Mouse (Mus musculus): ENCODE results near the gene Usp37. TPM values are rescaled to one million over a fixed set of nuclear protein-coding genes. Genes with fewer than 3 reads are reported as not detected.
A peak's percentile ranks its signal among the peaks of the same experiment; 100 is the strongest.

Gene Usp37
- polyA plus RNA-seq, 1 experiment from 2014 or later = 28.3 TPM

DNA sequence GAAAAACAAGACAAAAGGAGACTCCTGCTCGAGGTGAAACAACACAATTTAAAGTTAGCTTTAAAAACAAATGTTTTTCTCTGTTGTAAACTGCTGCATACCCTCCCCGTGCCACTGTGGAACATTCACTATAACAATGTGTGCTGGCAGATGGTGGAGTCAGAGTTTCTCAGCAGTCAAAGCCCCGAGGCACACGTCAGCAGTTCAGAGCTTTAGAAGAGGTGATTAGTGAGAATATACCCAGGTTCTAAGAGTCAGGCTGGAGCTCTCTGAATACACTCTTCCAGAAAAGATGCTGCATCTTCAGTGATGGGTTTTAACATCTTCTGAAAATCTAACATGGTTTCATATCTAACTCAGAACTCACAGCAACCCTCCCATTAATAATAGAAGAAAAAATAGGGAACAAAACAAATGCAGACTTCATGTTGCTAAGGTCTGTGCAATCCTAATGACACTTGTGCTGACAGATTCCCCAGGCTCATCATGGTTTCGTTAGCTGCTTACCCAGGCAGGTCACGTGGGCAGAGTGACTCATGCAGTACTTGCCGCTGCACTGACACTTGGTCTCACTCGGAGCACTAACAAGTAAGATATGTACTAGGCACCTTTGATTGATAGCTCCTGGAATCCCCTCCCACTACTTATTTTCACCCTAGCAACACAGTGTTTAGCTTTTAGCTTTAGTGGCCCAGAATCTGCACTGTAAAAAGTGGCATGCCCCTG, 106.2 kb downstream of the Usp37 start:
- H3K27ac ChIP-seq = no peak overlapping the region
- DNase-seq (ENCODE audit: low spot score) = peak; percentile 87

DNA sequence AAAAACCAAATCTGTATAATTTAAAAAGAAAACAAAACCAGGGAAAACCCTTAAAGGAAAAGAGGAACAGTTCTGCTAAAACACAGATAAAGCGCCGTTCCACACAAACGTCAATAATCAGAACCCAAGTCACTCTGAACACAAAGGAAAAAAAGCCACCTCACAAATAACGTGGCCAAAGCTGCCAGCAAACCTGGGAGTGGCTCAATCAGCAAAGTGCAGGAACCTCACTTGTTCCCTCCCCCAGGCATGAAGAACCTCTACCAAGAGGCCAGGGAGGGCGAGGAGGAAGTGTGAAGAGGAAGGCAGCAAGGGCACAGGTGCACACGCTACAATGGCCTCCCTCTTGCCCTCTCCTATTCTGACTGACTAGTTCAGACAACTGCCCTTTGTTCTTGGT, 108.5 kb downstream of the Usp37 start:
- WGBS = 89% methylated on average over 6 of the region's 6 CpGs
- Histone ChIP-seq H3K27me3 (ENCODE audit: insufficient read depth, poor library complexity, severe bottlenecking) (no peaks in the 10 kb centered on the region), H3K4me3 (no peak overlapping the region), H3K9me3 (no peaks in the 10 kb centered on the region), H3K4me1 (peaks cover 6% of the 10 kb centered on the region), H3K36me3 (peaks cover 55% of the 10 kb centered on the region), H3K27ac (no peak overlapping the region)
- DNase-seq (ENCODE audit: low spot score) = no peak

More for the DNA sequence above, 106.2 kb downstream of the Usp37 start:
- no peak overlapping the region for H3K4me3 ChIP-seq
- H3K27me3 ChIP-seq (ENCODE audit: insufficient read depth, poor library complexity, severe bottlenecking) = no peaks in the 10 kb centered on the region
- 64% methylated on average over 8 of the region's 8 CpGs for WGBS
- peaks cover 75% of the 10 kb centered on the region for H3K36me3 ChIP-seq
- no peaks in the 10 kb centered on the region for H3K9me3 ChIP-seq
- H3K4me1 ChIP-seq = peaks cover 6% of the 10 kb centered on the region

DNA sequence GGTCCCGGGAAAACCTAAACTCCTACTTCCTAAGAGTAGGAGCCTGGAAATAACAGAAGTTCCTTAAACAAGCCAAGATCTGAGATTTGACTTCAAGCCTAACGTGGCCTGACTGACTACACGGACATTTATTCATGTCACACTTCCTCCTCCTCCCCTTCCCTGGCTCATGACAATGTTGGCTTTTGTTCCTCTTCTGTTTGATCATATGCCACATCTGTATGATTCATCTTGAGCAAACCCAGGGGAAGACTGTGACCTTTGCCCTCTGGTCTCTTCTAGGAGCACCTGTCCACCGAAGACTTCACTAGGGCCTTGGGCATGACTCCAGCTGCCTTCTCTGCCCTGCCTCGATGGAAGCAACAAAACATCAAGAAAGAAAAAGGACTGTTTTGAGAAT, 109.5 kb downstream of the Usp37 start:
- WGBS = 78% methylated on average over 5 of the region's 5 CpGs
- H3K36me3 ChIP-seq = peaks cover 47% of the 10 kb centered on the region
- no peak for DNase-seq (ENCODE audit: low spot score)
- no peaks in the 10 kb centered on the region for H3K9me3 ChIP-seq
- H3K27me3 ChIP-seq (ENCODE audit: insufficient read depth, poor library complexity, severe bottlenecking) = no peaks in the 10 kb centered on the region
- no peak overlapping the region for H3K4me3 ChIP-seq
- H3K27ac ChIP-seq = no peak overlapping the region
- H3K4me1 ChIP-seq = peaks cover 6% of the 10 kb centered on the region

DNA sequence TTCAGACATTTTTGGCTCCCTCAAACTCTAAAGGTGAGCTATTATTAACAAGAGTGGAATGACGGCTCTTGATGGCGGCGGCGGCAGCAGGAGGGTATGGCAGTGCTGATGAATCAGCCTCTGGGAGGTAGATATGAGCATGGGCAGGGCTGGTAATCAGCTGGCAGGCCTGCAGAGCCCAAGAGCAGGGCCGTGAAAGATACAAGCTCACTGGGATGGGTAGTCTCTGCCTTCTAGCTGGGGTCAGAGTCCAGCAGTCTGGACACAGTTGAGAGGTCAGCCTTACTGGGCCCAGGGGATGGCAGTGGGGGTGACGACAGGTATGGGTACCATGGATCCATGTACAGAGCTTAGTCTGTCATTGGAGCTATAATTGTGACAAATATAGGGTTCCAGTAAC, 110.9 kb downstream of the Usp37 start:
- peaks cover 34% of the 10 kb centered on the region for H3K36me3 ChIP-seq
- H3K27ac ChIP-seq = no peak overlapping the region
- 73% methylated on average over 6 of the region's 6 CpGs for WGBS
- peaks cover 3% of the 10 kb centered on the region for H3K4me1 ChIP-seq
- DNase-seq (ENCODE audit: low spot score) = no peak
- no peaks in the 10 kb centered on the region for H3K27me3 ChIP-seq (ENCODE audit: insufficient read depth, poor library complexity, severe bottlenecking)
- H3K4me3 ChIP-seq = no peak overlapping the region
- no peaks in the 10 kb centered on the region for H3K9me3 ChIP-seq

DNA sequence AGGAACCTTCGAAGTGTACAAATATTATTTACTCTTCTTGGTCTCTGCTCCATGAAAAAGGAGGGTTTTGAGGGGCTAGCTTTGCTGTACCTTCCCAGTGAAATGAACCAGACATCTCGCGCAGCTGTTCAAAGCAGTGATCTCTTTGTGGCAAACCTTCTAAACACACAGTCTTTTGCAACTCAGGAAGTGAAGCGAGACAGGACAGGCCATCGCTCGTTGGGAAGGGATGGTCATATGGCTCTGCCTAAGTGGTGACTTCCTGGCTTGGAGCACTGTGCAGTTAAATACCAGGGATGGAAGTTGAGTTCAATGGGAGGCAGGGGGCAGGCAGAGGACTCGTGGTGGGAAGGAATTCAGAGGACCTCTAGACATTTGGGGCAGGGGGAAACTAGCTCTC, 118.2 kb downstream of the Usp37 start:
- Histone ChIP-seq H3K27me3 (ENCODE audit: insufficient read depth, poor library complexity, severe bottlenecking) (no peaks in the 10 kb centered on the region), H3K9me3 (no peaks in the 10 kb centered on the region), H3K36me3 (no peaks in the 10 kb centered on the region), H3K27ac (no peak overlapping the region; the same call in 1 of the 2 replicates), H3K4me1 (peaks cover 29% of the 10 kb centered on the region), H3K4me3 (no peak overlapping the region)
- DNase-seq (ENCODE audit: low spot score) = no peak
- 70% methylated on average over 7 of the region's 7 CpGs for WGBS

DNA sequence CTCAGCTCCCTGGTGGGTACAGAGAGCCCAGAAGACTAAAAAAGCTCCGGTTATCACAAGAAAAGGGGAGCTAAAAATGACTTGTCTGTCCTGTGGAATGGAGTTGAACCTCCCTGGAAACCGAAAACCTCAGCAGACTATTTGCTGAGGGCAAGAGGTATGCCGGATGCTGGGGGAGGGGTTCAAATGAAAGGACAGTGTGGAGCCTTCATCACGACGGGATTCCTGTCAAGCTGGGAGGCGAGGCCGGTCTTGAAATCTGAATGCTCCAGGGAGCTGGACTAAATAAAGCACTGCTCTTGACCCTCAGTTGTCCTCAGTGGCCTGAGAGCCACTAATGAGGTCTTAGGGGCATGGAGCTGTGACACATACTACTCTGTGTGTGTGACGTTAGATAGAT, 120.9 kb downstream of the Usp37 start:
- peak overlapping the region; percentile 3; the same call in 1 of the 2 replicates for H3K4me3 ChIP-seq
- peaks cover 43% of the 10 kb centered on the region for H3K4me1 ChIP-seq
- peak overlapping the region; percentile 42; the same call in 1 of the 2 replicates for H3K27ac ChIP-seq
- DNase-seq (ENCODE audit: low spot score) = no peak
- 18% methylated on average over 8 of the region's 8 CpGs for WGBS
- H3K9me3 ChIP-seq = no peaks in the 10 kb centered on the region
- H3K36me3 ChIP-seq = no peaks in the 10 kb centered on the region
- no peaks in the 10 kb centered on the region; the same call in 1 of the 2 replicates for H3K27me3 ChIP-seq (ENCODE audit: insufficient read depth, poor library complexity, severe bottlenecking)

DNA sequence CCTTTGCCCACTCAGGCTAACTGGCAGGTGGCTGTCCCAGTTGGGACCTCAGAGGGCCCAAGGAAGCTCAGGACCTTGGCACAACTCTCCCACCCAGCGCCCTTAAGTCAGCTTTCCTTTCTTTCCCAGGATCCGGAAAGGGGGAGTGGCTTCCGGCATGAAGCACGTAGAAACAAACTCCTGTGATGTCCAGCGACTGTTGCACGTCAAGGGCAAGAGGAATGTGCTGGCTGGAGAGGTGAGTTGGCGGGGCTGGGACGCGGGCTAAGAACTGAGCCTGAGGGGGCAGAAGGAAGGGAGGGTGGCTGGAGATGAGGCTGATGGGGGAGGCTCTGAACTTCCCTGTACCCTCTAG, 124.7 kb downstream of the Usp37 start:
- no peak for DNase-seq (ENCODE audit: low spot score)
- H3K4me3 ChIP-seq = no peak overlapping the region
- H3K27me3 ChIP-seq (ENCODE audit: insufficient read depth, poor library complexity, severe bottlenecking) = no peaks in the 10 kb centered on the region; the same call in 1 of the 2 replicates
- H3K27ac ChIP-seq = no peak overlapping the region
- no peaks in the 10 kb centered on the region for H3K9me3 ChIP-seq
- H3K4me1 ChIP-seq = peaks cover 38% of the 10 kb centered on the region
- no peaks in the 10 kb centered on the region for H3K36me3 ChIP-seq
- WGBS = 55% methylated on average over 9 of the region's 9 CpGs

DNA sequence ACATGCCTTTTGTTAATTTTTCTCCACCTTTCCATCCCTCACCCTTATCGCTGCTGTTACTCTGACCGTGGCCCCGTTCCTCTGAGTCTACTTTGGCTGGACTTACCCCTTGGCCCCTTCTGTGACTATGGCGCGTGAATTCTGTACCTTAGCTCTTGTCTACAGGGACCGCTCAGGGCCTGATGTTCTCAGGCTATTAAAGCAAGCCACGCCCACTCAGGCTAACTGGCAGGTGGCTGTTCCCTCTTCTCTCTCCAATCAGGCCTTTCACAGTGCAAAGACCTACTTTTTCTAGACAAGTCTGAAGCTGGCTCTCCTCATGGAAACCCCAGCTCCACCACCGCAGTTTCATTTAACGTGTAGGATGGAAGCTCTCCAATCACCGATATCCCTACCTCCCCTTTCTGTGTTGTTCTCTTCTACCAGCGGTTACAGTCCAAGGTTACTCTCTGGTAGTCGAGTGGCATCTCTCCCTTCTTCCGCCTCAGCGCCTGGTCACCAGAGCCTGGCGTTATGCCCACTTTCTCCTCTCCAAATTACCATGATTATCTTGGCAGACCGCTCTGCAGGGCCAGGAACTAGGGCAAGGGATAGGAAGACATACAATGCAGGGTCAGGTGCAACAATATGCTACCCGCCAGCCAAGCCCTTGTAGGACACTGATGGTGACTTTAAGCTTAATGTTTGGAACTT, 125.2 kb downstream of the Usp37 start:
- H3K4me3 ChIP-seq = no peak overlapping the region
- no peaks in the 10 kb centered on the region for H3K9me3 ChIP-seq
- peaks cover 38% of the 10 kb centered on the region for H3K4me1 ChIP-seq
- 76% methylated on average over 17 of the region's 17 CpGs for WGBS
- no peak overlapping the region for H3K27ac ChIP-seq
- H3K27me3 ChIP-seq (ENCODE audit: insufficient read depth, poor library complexity, severe bottlenecking) = no peaks in the 10 kb centered on the region; the same call in 1 of the 2 replicates
- no peak for DNase-seq (ENCODE audit: low spot score)
- H3K36me3 ChIP-seq = no peaks in the 10 kb centered on the region

DNA sequence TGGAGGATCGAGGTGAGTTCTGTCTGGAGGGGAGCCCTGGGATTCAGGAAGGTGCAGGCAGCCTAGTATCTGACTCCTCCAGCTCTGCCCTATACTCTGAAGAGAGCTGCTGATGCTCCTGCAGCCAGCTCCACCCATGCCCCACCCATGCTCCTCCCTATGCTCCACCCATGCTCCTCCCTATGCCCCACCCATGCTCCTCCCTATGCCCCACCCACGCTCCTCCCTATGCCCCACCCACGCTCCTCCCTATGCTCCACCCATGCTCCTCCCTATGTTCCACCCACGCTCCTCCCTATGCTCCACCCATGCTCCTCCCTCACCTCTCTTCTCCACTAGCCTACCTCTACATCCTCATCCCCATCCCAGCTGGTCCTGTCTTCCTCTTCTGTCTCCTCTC, 128.9 kb downstream of the Usp37 start:
- Histone ChIP-seq H3K27me3 (ENCODE audit: insufficient read depth, poor library complexity, severe bottlenecking) (no peaks in the 10 kb centered on the region; the same call in 1 of the 2 replicates), H3K4me3 (no peak overlapping the region), H3K9me3 (no peaks in the 10 kb centered on the region), H3K27ac (no peak overlapping the region), H3K4me1 (peaks cover 23% of the 10 kb centered on the region), H3K36me3 (no peaks in the 10 kb centered on the region)
- 42% methylated on average over 4 of the region's 4 CpGs for WGBS
- DNase-seq (ENCODE audit: low spot score) = peak; percentile 87

DNA sequence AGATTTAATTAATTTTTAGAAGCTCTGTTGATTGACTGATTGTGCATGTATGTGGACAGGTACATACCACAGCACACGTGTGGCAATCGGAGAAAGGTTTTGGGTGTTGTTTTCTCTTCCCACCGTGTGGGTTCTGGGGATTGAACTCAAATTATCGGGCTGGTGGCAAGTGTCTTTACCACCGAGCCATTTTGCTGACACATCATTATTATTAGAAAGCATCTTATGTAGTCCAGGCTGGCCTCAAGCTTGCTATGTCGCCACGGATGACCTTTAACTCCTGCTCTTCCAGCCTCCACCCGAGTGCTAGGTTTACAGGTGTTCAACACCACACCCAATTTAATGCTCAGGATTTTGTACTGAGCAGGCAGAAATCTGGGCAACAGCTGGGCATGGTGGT, 131.4 kb downstream of the Usp37 start:
- Histone ChIP-seq H3K9me3 (no peaks in the 10 kb centered on the region), H3K4me1 (peaks cover 19% of the 10 kb centered on the region), H3K27ac (no peak overlapping the region), H3K36me3 (no peaks in the 10 kb centered on the region), H3K27me3 (ENCODE audit: insufficient read depth, poor library complexity, severe bottlenecking) (no peaks in the 10 kb centered on the region), H3K4me3 (no peak overlapping the region)
- no peak for DNase-seq (ENCODE audit: low spot score)
- 79% methylated on average over 8 of the region's 8 CpGs for WGBS

DNA sequence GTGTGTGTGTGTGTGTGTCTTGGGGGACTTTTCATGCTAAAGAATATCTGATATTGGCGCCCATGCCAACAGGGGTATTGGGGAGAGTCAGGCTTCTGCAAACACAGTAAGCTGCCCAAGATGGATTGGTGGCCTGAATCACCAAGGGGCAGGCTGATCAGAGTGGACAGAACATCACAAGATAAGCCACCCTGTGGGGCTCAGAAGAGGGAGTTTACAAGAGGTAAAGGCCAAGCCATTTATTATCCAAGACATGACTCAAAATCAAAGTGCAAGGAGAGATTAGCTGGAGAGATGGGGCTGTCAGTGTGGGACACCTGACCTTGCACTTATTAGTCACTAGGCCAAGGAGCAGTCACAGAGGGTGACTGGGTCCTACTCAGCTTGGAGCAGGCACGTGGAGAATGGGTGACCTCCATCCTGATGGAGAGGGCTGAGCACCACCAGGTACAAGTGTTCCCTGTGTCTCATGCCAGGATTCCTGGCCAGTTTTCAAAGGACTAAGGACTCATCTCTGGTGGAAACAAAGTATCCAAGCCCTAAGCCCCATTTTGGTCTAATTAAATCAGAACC, 132.2 kb downstream of the Usp37 start:
- 63% methylated on average over 2 of the region's 2 CpGs for WGBS
- Histone ChIP-seq H3K4me1 (peaks cover 19% of the 10 kb centered on the region), H3K9me3 (no peaks in the 10 kb centered on the region), H3K36me3 (no peaks in the 10 kb centered on the region), H3K4me3 (no peak overlapping the region), H3K27ac (no peak overlapping the region), H3K27me3 (ENCODE audit: insufficient read depth, poor library complexity, severe bottlenecking) (no peaks in the 10 kb centered on the region)
- no peak for DNase-seq (ENCODE audit: low spot score)

DNA sequence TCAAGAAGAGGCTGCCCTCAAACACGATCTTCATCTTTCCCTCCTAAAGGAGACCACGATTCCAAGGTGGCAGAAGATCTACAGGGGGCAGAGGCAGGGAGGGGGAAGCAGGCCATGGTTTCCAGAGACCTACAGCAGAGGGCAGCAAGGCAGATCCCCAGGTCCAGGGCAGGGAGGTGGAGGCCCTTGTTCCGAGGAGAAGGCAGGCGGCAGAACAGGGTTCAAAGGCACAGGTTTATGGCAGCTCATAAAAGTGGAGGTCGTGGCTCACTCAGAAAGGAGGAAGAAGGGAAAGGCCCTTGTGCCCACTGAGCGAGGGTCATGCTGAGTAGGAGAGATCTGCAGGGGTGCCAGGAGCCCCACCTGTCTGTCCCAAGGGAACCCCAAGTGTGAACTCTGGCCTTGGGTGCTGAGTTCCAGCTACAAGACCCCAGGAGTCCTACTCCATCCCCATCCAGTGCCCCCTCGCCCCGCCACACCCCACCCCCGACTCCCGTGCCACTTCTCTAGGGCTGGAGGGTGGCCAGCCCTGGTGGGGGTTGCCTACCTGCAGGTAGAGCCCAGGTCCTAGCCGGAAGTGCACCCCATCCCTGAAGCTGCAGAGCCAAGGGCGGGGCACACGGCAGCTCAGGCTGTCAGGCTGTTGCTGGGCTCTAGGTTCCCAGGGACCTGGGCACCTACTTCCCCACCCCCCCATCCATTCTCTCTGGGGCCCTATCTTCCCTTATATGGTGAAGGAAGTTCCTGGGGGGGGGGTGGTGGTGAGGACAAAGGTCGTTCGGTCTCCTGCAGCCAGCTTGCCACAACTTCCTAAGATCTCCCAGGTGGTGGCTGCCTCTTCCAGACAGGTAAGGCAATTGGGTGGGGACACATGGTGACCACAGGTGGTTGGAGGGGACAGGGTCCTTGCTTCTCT, 135.2 kb downstream of the Usp37 start, which contains the start of gene Vil1:
Gene Vil1 (plus strand): TSS at position 788 of the 916 bp plus-strand sequence.
- Histone ChIP-seq H3K4me1 (peaks cover 10% of the 10 kb centered on the region), H3K9me3 (no peaks in the 10 kb centered on the region), H3K4me3 (no peak within 1 kb of the TSS), H3K36me3 (no peaks in the 10 kb centered on the region), H3K27me3 (ENCODE audit: insufficient read depth, poor library complexity, severe bottlenecking) (no peaks in the 10 kb centered on the region), H3K27ac (peak within 1 kb of the TSS; percentile 23; the same call in 1 of the 2 replicates)
- DNase-seq (ENCODE audit: low spot score) = no peak
- 58% methylated on average over 14 of the region's 15 CpGs for WGBS

Data from heart, embryonic 10.5 days (tissue).